Mouse (Mus musculus): ENCODE results near the gene Gm11099.

The Gm11099 gene

DNA sequence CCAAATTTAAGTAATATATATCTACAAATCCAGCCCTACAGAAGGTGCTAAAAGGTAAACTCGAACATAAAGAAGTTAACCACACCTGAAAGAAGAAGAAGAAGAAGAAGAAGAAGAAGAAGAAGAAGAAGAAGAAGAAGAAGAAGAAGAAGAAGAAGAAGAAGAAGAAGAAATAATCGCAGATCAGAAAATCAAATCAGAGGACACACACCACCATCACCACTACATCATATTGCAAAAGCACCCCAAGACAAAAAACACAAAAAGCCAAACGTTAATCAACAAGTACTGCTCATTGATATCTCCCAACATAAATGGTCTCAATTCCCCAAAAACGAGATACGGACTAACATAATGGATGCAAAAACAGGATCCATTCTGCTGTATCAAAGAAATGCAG is at the start of gene Gm11099:
Gene Gm11099 (plus strand): TSS at position 301 of the 400 bp plus-strand sequence.
- DNase-seq (ENCODE audit: low read depth, low spot score) = no peak

DNA sequence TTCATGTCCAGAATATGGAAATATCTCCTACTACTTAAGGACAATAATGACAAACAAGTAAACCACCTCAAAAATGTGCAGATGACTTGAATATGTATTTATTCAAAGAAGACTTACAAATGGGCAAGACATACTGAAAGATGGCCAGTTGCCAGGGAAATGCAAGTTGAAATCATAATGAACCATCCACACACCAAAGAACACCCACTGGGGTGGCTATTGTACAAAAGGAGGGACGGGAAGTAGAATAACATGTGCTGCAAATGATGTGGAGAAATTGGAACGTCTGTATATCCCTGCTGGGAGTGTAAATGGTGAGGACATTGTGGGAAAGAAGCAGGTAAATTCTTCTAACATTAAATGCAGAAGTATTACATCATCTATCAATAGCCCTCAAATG is 46.3 kb upstream of the Gm11099 start:
- no peak for DNase-seq (ENCODE audit: low read depth, low spot score)

DNA sequence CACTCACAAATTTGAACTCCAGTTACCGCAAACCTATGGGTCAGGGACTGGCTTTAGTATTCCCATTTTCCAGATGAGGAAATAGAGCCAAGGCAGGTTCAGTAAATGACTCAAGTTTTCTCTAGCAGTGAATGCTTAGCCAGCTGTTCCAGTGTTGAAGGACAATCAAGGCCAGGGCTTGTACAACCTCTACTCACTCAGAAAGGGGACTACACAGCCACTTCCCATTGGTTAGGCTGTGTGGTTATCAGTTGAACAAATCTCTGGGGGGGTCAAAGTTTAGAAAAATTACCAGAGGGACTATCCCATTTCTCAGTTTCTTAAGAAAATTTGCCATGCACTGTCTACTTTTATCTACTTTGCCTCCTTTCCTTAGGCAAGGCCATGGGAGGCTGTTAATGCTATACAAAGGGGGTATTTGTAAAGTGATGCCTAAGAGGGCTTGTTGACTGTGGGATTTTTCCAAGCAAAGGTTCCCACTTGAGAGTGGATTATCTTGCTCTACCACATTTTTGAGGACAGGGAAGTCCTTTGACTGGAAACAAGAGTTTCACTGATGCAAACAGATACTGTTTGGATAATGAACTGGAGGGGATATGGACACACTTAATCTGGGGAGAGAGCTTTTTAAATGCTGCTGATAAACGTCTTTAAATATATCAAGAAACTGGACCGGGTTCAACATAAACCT is 30.2 kb upstream of the Gm11099 start:
- no peak for DNase-seq (ENCODE audit: low read depth, low spot score)

DNA sequence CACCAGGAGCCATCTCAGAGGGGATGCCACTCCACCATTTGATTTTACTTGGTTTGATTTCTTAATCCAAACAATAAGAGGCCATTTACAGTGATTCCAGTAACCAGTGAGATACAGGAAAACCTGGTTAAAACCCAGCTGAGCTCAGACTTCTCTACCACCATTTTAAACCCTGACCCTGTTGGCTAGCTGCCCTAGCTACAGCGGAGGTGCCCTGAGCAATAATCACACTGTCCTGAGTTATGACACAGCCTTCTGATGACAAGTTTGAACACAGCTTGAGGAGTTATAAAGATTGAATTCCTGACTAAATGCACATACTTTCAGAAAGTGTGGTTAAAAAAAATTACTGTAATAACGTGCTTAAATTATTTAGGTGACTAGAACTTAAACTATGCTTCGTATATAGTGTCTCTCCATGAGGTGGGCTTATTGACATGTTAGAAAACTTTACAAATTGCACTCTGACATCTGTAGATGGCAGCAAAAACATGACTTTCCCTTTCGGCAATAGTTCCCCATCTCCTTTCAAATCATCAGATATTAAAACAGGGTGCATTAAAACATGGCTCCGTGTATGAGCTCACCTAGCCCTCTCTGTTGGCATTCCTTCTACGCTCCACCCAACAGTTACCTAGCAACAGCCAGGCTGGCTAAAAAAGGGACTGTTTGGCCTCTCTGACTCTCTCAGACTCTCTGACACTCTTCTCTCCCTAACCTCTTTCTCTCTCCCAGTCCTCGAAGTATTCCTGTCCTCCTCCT is 29.1 kb upstream of the Gm11099 start:
- DNase-seq (ENCODE audit: low read depth, low spot score) = no peak

GRCm38 (mm10) chr2:58832253-58832980 is 26.8 kb upstream of the Gm11099 start:
- DNase-seq (ENCODE audit: low read depth, low spot score) = no peak

GRCm38 (mm10) chr2:58841021-58841420 is 18.2 kb upstream of the Gm11099 start:
- DNase-seq (ENCODE audit: low read depth, low spot score) = no peak

DNA sequence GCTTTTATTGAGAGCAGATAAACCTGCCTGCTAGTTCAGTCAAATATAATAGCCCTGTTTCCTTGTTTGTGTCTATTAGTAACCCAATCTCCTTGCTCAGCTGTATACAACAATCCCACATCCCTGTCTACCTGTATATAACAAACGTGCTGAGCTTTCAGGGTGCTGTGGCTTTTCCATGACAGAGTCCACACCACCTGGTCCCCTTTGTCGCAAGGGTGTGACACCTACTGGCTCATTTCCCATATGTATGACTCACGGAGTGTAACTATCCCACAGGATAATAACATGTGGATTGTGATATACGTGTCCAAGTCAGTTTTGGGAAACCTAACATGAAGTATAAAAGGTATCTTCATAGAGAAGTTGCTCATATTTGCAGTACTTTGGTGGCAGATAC is 16.8 kb upstream of the Gm11099 start:
- no peak for DNase-seq (ENCODE audit: low read depth, low spot score)

DNA sequence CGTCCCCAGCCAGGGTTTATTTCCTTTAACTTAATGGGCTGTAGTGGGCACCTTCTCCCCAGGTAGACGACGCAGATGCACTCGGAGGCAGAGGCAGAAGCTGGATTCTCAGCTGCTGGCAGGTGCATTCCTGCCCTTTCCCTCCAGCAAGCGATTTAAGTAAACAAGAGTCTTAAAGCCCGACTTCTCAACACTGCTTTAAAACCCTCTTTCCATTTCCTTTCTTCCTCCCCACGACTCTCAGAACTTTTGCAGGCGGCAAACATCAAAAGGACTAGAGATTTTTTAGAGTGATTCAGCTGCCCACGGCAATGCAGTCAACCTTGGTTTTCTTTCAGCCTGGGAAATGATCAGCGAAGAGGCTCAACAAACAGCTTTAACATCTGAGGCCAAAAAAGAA is 14.7 kb upstream of the Gm11099 start:
- DNase-seq (ENCODE audit: low read depth, low spot score) = no peak

DNA sequence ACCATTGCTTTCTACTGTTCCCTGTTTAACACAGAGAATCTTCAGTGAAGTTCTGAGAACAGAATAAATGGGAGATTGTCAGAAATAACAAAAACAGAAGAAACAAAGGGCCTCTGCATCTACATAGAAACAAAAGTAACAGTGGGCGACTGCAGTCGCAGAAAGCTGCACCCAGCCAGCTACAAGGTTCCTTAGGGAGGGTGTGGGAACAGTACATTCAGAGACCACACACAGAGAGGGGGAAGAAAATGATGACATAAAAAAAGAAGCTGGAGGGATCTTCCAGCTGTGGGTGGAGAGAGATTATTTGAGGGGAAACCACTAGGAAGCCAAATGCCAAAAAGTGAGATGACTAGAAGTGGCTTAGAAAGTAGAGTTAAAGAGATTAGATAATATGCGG is 20.6 kb downstream of the Gm11099 start:
- DNase-seq (ENCODE audit: low read depth, low spot score) = no peak

DNA sequence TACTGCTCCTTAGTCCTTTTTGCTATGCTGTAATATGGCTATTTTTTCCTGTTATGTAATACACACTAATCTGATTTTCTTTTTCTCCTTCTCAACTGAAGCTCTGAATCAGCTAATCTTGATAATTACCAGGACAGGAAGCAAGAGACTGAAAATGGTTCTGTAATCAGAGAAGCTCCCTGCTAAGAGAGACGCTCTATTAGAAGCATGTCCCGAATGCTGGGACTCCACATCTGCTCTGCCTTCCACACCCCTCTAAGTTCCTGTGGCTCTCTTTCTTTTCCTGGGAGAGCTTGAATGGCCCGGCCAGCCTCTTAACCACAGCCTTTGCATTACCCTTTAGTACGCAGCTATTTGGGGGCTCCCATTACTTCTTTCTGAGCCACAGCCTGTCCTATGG is 45.8 kb downstream of the Gm11099 start:
- DNase-seq (ENCODE audit: low read depth, low spot score) = no peak

GRCm38 (mm10) chr2:58906814-58907516 is 47.7 kb downstream of the Gm11099 start:
- DNase-seq (ENCODE audit: low read depth, low spot score) = peak; percentile 4

DNA sequence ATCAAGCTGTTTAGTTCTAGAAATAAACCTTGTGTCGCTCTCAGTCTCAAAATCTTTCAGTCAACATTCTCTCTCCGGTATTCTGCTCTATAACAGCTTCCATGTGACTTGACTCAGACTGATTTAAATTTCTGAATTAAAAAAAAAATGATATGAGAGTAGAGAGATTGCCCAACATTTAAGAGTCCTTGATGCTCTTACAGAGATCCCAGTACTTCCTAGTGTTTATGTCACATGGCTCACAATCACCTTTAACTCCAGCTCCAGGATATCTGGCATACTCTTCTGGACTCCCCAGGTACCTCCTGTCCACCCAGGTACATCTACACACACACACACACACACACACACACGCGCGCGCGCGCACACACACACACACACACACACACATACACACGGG is 53.1 kb downstream of the Gm11099 start:
- no peak for DNase-seq (ENCODE audit: low read depth, low spot score)

DNA sequence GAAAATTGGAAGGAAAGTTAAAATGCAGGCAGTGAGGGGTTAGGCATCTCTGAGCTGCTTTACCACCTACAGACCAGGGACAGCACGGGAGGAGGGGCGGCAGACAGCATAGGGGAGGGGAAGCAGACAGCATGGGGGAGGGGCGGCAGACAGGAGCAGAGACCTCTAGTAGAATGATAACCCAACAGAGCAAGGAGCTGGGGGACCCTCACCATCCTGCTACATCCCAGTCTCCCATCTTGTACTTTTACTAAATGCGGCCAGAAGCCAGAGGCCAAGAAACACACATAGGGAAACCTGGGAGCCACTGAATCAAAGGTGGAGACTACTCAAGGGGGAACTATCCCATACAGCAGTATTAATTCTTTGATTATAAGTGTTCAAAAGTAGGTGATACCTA is 59.1 kb downstream of the Gm11099 start:
- DNase-seq (ENCODE audit: low read depth, low spot score) = no peak

DNA sequence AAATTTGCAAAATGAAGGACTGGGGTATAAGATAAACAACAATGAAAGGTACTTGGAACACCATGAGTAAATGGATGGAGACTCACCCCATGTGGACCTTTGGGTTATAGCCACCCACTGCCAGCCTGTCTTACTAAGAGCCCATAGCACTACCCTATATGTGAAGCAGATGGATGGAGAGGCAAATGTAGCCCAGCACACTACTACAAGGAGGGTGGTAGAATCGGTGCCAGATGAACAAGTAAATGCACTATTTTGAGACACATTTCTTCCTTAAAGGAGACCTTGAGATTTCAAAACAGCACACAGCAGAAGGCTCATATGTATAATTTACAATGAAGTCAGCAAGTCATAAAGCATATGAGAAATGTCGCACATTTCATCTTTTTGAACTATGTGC is 66.3 kb downstream of the Gm11099 start:
- DNase-seq (ENCODE audit: low read depth, low spot score) = no peak

GRCm38 (mm10) chr2:58941361-58941760 is 82.1 kb downstream of the Gm11099 start:
- no peak for DNase-seq (ENCODE audit: low read depth, low spot score)

DNA sequence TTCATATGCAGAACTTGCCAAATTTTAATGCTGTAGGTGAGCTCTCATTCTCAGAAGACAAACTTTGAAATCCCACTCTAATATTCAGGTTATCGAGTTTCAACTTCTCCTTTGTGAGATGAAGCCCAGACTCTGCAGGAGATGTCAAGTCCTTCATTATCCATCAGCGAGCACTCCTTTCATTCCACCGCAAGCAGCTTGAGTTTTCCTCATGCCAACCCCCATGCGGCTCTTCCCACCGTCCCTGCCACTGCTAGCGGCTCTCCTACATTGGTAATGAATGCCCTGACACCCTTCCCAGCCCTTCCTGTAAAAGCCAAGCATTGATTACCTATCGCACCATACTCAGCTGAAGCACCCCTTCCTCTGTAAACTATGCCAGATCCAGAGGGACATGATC is 89.6 kb downstream of the Gm11099 start:
- no peak for DNase-seq (ENCODE audit: low read depth, low spot score)

GRCm38 (mm10) chr2:58952101-58952500 is 92.9 kb downstream of the Gm11099 start:
- no peak for DNase-seq (ENCODE audit: low read depth, low spot score)

GRCm38 (mm10) chr2:58956351-58956750 is 97.1 kb downstream of the Gm11099 start:
- DNase-seq (ENCODE audit: low read depth, low spot score) = no peak

DNA sequence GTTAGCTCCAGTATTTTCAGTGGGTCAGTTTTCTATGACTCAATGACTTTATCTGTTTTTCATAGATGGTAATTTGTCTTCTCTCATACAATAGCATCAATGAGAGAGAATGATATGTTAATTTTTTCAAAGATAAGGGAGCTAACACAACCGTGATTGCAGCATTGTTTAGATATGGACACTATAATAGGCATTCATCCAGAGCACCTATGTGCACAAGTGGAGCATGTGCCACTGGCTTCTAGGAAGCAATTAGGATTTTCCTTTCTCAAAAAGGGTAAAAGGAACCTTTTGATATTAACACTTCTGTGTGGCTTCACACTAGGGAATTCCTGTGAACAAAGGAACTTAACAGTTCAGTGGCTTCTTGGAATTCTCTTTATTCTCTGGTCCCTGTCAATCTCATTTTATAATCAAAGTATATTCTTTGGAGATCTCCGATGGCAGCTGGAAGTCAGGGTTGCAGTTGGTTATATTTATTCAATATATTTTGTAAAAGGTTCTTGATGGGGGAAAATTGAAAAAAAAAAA is 97.6 kb downstream of the Gm11099 start:
- peak; percentile 8 for DNase-seq (ENCODE audit: low read depth, low spot score)

Data from mesoderm, embryonic 11.5 days (tissue).